Mouse (Mus musculus) retina, adult 2 months (tissue): ENCODE results near the gene Zfp456.
"Not testable (repeated sequence)": the region's sequence is repeated elsewhere in the genome, so short reads cannot be mapped to it uniquely, and the experiment has no call there.

Experiments
- DNase-seq: peaks from one replicate; pipeline ENCODE4 v3.0.0-alpha.2; 2012; ENCODE audit warnings: low read depth, low spot score

Gene Zfp456

GRCm38 (mm10) chr13:67375050-67375911 is at the start of gene Zfp456, which contains the start of gene Gm28041:
Zfp456 (minus strand) TSS chr13:67375810.
Gm28041 (minus strand) TSS chr13:67375733.
- DNase-seq = not testable (repeated sequence)

GRCm38 (mm10) chr13:67422532-67422931 is 46.9 kb upstream of the Zfp456 start:
- not testable (repeated sequence) for DNase-seq

- DNase-seq = peak; percentile 28
Observed at GRCm38 (mm10) chr13:67421207-67421857, 45.7 kb upstream of the Zfp456 start, which contains the start of gene Zfp459. Zfp459 (minus strand) TSS chr13:67421418.

GRCm38 (mm10) chr13:67420558-67421206 is 45.1 kb upstream of the Zfp456 start:
- no peak for DNase-seq

GRCm38 (mm10) chr13:67416811-67417210 is 41.2 kb upstream of the Zfp456 start:
- DNase-seq = no peak

GRCm38 (mm10) chr13:67415759-67416158 is 40.1 kb upstream of the Zfp456 start:
- DNase-seq = no peak

- DNase-seq = not testable (repeated sequence)
Observed at GRCm38 (mm10) chr13:67413634-67414033, 38.0 kb upstream of the Zfp456 start.

- peak; percentile 33 for DNase-seq
Observed at GRCm38 (mm10) chr13:67399183-67399903, 23.7 kb upstream of the Zfp456 start, which contains the start of gene Zfp429. Zfp429 (minus strand) TSS chr13:67399819.

GRCm38 (mm10) chr13:67376255-67376654 is 645 bp upstream of the Zfp456 start:
- DNase-seq = not testable (repeated sequence)

GRCm38 (mm10) chr13:67360131-67360744 is 15.4 kb downstream of the Zfp456 start, which contains the start of the genes Gm28044 and Zfp953:
Gm28044 (minus strand) TSS chr13:67360536.
Zfp953 (minus strand) TSS chr13:67360605.
- peak; percentile 84 for DNase-seq

GRCm38 (mm10) chr13:67351854-67352253 is 23.8 kb downstream of the Zfp456 start:
- DNase-seq = no peak

- DNase-seq = no peak
Observed at GRCm38 (mm10) chr13:67343422-67343821, 32.2 kb downstream of the Zfp456 start.

- DNase-seq = no peak
Observed at GRCm38 (mm10) chr13:67332877-67333276, 42.7 kb downstream of the Zfp456 start.

GRCm38 (mm10) chr13:67332019-67332724 is 43.4 kb downstream of the Zfp456 start, which contains the start of gene Zfp595:
Zfp595 (minus strand) TSS chr13:67332570.
- peak; percentile 49 for DNase-seq
